Mouse (Mus musculus): ENCODE results near the gene Rbks.

- TF ChIP-seq CTCF (IDR thresholded peaks at IDR 0.05; ENCODE audit: low read depth, low read length) (no peak), EP300 (IDR thresholded peaks at IDR 0.05; ENCODE audit: insufficient read depth, low read depth, low read length) (no peak), POLR2A (IDR thresholded peaks at IDR 0.05; ENCODE audit: insufficient read depth, low read length) (peak; percentile 6)
Observed at GRCm38 (mm10) chr5:31697644-31698296, 343 bp upstream of the Rbks start, which contains the start of gene Babam2.

Data from ES-Bruce4 (cell line).